Mouse (Mus musculus) yolk sac, embryonic 10.5 days (tissue): ENCODE measurements around the gene Inka2.

Experiments
- DNase-seq: peaks from one replicate; pipeline ENCODE4 v3.0.0-alpha.2; 2017; ENCODE audit warnings: low spot score

Gene Inka2

DNA sequence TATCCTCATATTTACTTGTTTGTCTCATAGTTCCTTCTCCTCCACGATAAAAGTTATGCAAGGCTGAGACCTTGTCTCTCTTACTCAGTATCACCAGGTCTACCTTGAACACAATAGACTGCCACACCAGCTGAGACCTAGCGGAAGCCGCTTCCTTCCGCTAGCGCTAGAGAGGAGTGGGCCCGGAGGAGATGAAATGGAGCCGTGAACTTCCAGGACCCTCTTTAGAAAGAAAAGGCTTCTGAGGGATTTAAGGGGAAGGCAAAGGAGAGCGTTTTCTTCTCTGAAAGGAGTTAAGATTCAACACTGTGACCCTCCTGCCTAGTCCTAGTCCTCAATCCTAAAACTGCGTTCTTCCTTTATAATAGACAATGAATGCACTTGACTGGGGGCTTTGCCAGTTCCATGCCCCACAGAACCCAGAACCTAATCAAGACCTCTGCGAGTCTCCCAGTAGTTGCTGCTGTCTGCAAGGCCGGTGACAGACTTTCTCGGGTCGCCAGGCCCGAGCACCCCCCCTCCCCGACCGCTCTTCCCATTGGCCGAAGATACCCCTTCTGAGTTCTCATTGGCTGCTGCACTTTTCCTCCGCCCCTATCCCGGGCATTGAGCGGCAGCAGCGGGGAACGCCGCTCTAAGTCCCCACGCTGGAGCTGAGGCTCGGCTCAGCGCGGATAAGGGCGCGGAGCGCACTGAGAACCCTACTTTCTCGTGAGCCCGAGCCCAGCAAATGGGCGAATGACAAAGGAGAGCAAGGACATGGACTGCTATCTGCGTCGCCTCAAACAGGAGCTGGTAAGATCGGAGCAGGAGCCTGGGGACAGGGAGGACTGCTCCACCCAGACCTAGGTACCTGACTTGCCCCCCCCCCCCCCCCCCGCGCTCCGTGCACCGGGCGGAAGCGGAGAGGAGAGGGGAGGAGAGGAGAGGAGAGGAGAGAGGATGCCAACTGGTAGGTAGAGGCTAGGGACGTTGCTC lies at the start of gene Inka2:
Gene Inka2 (plus strand): TSS at position 569 of the 978 bp plus-strand sequence.
- DNase-seq, result peak; percentile 85

DNA sequence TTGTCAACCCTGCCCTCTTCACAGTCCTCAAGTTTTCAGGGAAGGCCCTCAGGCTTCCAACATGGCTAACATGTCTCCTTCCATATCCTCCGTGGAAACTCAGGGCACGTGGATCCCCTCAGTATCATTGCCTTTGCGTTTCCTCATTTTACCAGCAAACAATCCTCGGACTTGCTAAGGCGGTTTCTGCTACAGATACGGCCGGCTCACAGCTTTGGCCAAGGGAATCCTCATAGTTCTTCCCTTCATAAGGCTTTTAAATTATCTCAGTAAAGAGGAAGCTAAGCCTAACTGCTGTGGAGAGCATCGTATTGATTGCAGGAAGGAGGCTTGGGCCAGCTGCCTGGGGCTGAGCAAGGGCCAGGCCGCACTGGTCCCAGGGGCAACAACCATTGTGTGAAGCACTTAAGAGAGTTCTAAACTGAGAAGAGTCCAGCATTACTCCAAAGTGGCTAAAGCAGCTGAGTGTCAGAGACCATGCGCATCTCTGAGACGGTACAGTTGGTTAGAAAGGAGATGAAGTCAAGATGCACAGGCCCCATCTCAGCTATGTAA lies 49.3 kb upstream of the Inka2 start:
- DNase-seq, result no peak

DNA sequence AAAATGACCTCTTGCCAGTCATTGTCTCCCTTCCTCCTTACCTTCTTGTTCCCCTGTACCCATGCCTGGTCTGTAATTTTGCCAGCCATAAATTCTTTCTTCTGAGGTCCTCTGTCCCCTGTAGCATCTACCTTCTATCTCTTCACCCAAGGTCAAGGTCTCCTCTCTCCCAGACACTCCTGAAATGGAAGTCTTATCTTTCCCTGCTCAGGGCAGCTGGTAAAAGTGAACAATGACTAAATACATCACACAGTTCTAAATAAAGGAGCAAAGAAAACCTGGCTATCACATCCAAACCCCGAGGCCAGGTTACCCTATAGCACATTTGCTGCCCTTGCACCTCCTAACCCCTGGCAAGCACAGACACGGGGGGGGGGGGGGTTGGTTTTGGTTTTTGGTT lies 43.9 kb upstream of the Inka2 start:
- DNase-seq, result no peak

DNA sequence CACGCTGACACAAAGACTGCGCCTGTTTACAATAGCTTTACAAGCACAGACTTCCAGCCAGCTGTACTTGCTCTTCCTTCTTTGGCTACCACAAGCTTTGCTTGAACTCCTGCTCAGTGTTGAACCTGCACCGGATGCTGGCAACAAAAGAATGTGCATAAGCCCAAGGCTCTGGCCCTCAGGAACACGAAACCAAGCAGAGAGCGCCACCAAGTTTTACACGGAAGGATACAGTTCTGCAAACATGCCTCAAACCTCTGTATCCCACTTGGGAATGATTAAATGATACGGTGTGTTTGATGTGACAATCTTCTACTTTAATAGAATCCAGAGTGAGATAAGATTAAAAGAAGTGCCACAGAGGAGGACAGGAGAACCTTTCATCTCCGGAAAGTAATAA lies 41.4 kb upstream of the Inka2 start:
- no peak for DNase-seq

DNA sequence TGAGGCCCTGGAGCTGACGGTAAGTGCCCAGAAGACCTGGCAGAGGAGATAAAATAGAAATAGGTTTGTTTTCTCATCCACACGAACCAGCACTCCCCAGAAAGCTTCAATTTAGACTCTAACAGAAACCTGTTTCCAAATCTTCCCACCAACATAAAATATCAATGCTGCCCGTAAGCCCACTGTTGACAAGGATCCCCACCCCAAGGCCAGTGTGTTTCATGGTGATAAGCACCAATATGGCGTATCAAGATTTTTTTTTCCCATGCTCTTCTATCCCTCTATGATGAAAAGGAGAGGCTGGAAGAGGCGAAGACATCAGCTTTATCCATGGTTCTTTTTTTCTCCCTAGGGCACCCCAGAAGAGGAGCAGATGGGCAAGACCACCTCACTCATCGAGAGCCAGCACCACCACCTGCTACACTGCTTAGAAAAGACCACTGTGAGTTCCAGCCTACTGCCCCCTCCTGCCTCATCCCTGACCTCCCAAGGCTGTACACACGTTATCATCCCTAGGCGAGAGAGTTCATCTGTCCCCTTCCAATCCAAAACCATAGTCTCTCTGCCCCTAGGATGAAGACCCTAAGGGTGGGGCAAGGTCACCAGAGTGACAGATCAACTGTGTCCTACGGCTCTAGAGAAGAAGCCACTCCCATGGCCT lies 39.2 kb upstream of the Inka2 start:
- DNase-seq, result no peak

DNA sequence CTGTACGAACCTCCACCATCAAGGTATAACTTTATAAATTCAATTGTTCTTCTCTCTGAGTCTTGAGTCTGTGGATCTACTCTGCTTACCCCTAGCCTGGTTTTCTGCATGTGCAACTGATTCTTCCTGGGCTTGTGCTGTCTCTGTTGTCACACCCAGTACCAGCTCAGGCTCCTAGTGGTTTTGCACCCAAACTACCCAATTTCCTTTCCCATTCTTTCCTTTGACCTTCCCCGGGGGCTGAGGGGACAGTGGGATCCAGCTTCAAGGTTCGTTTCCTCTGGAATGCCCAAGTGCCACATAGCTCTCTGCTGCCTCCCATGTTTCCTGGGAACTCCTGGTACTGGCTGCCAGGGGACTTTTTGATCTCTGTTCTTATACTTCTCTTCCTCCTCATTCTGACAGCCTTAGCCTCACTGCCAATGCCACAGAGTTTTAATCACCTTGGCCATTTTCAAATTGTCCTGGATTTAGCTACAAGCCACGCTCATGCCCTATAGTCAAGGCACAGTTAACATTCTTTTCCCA lies 37.3 kb upstream of the Inka2 start:
- no peak for DNase-seq

DNA sequence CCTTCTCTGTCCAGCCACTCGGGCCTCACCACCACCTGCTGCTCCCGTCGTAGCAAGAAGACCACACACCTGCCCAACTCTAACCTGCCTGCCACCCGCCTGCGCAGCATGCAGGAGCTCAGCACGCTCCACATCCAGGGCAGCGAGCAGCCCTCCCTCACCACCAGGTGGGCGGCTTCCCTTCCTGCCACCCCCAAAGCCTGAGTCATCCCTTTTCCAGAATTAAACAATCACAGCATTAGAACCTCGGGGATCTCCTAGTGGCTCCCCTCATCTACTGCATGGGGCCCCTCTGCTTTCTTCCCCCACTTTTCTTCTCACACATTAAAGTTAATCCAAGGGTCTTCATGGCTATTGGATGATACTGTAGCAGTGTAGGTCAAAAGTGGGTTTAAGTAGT lies 36.2 kb upstream of the Inka2 start:
- no peak for DNase-seq

DNA sequence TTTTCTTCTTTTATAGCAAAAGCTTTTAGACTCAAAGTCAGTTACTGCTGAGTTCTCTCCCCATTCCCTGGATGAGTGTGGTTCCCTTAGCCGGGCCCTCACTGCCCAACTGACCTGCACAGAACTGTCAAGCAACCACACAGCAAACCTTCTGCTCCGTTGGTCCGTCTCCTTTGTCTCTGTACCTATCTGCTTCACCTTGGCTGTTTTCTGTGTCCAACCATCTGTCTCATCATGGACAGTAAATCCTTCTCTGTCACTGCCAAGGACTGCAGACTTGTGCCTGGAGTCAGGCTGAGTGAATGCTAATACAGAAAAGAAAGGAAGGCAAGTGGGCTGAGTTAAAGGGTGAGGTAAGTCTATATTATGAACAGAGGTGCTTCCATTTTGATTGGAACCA lies 34.6 kb upstream of the Inka2 start:
- DNase-seq, result no peak

DNA sequence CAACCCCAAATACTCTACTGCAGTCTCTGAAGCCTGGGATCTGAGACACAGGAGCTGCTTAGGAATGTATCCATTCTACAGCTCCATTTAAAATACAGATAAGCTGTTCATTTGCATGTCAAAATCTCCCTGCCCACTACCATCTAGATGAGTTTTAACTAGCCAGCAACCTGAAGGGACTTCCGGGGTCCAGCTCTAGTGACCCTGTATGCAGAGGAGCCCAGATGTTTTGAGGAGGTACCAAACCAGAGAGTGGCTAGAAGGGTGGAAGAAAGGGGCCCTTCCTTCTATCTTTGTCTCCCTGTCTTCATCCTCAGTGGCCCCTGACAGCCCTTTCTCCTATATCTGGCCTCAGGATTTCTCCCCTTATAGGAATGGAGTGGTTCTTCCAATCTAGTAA lies 33.6 kb upstream of the Inka2 start:
- DNase-seq, result no peak

DNA sequence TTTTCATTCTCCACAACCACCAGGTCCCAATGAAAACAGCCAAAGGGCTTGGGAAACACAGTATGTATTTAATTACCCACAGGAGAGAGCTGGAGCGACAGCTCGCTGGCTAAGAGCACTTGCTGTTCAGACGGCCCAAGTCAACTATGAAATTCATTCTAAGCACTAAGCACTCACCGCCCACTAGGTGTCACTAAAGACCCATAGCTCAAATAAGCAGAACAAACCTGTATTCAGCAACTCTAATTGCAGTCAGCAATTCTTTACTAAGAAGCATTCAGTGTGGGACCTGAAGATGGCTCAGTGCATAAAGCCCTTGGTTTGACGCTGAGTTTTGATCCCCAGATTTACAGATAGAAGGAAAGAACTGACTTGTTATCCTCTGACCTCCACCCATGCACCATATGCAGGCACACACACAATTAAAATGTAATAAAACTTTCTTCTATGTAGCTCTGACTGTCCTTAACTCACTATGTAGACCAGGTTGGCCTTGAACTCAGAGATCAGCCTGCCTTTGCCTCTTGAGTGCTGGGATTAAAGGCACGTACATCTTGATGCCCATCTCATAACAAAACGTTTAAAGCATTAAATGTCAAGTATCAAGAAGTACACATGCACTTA lies 29.7 kb upstream of the Inka2 start:
- DNase-seq, result peak; percentile 66

DNA sequence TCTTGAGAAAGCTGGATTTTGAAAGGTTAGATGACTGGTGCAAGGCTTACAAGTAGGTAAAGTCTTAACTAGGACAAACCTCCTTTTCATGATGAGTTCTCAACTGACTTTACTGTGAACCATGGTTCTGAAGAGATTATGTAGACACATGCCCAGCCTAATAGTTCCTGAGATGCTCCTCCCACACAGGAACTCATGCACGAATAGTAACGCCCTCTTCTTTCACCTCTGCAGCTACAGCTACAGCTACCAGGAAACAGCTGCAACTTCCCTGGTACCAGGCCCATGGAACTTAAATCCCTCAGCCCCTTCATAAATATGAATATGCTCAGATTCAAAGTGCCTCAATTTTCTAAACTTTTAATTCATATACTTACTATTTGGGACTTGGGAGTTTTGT lies 28.5 kb upstream of the Inka2 start:
- no peak for DNase-seq

DNA sequence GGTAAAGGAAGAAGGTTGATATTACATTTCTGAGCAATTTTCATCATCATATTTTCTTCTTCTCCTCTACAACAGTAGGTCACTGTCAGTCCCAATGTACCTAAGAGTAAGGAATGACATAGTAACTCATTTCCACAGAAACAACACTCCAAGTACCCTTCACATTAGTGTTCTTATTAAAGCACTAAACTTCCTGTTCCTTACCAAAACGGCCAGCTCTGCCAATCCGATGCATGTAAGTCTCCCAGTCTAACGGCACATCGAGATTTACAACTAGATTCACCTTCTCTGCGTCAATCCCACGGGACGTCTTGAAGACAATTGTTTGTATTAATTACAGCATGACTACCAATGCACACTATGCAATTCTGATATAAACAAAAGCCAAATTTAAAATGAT lies 24.1 kb upstream of the Inka2 start:
- no peak for DNase-seq

DNA sequence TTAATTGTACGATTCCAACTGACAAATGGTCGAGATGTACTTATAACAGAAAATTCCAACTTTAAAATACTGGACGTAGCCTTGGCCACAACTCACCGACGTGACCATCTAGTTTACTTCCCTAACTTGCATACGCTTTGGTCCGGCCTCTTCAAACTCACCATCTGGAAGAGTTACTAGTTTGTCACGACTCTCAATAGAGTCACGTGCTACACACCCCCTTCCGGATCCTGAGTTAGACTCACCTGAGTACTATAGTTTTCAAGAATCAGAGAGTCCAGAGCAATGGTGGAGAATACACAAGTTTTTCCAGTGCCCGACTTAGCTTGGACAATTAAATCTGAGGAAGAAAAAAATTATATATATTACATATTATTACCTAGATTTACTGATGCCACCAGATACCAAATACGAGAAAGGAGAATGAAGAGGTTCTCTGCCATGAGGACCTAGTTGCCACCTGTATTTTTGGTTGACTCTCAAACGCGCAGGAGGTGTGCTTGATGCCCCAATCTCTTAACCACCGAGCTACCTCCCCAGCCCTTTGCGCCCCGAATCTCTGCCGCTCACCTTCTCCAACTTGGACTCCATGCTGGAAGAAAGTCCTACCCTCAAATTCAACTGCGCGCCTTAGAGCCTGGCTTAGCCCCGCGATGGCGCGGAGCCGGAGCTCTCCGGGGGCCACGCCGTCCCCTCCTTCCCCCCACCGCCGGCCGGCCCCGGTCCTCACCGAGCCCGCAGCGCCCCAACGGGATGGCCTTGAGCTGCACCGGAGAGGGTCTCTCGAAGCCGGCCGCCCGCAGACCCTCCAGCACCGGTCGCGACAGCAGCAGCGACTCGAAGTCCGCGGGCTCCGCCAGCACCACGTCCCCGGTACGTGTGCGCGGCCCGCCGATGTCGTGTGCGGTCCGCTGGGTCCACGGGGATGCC lies 17.7 kb upstream of the Inka2 start:
- DNase-seq, result peak; percentile 44

DNA sequence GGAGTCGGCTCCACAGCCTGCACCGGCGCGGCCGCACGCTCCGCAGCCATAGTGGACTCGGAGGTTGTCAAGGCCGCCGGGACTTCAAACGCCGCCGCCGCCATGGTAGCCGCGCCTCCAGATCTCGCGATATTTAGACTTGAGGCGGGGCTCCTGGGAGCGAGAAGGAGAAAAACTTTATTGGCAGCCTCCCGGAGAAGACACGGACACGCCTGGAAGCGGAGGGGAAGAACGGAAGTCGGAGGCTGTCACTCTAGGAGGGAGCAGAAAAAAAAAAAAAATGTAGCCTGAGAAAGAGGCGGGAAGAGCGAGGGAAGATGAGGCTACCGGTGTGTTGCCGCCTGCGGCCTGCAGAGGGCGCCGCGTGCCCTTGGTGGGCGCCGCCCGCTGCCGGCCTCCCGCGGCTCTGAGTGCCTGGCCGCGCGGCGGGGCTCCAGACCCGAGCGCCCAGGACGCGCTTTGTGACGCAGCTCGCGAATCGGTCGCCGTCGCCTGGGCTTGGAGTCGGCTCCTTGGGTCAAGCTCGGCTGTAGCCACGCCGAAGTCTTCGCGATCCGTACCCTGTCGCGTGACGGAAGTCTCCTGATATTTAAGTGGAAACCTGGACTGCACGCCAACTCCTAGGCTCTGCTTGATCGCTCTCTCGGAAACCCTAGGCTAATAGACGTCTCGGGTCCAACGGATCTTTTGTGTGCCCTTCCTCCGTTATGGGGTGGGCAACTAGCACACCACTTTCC lies 16.9 kb upstream of the Inka2 start, which contains the start of gene Ddx20:
Gene Ddx20 (minus strand): TSS at position 251 of the 737 bp plus-strand sequence.
- peak; percentile 98 for DNase-seq

DNA sequence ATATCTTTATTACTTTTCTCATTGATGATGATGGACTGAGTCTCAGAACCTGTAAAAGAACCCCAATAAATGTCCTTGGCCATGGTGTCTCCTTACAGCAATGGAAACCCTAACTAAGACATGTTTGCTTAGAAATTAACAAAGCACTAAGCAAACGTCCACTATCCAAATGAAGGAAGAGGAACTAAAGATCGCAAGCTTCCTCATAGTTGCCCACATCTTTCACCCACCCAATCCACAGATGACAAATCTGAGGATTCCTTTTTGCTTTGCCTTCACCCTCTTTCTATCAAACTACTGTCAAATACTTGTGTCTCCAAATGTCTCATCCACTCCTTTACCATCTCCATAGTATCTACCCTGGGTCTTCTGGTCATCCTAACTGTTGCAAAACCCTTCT lies 15.9 kb upstream of the Inka2 start:
- no peak for DNase-seq

DNA sequence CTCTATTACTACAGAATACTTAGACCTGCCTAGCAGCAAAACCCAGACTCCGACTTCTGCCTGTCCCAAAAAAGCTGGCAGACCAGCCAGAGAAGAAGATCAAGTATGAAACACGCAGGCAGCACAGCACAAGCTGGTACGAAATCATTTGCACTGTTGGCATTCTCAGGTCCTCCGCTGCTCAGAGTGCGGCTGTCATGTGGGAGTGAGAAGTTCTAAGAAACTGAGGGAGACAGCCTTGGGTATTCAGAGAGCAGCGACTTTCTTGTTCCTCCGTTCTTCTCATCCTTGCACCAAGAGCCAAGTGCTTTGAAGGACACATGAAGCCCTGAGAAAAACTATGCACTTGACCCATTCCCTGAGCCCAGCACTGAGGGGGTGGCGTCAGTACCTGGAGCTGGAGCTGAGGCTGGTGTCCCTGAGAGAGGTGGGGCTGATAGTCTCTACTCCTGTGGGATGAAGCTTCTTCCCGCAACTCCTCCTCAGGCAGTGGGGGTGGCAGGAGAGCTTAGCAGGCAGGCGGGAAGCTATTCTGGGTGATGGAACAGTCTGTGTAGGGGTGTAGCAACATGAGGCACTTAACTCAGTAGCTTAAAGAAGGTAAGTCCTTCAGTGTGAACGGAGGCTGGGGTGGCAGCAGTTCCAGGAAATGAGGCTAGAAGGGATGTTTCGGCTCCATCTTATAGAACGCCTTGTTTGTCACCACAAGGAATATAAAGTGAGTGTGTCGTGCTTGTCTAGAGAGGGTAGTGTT lies 10.9 kb upstream of the Inka2 start:
- no peak for DNase-seq

DNA sequence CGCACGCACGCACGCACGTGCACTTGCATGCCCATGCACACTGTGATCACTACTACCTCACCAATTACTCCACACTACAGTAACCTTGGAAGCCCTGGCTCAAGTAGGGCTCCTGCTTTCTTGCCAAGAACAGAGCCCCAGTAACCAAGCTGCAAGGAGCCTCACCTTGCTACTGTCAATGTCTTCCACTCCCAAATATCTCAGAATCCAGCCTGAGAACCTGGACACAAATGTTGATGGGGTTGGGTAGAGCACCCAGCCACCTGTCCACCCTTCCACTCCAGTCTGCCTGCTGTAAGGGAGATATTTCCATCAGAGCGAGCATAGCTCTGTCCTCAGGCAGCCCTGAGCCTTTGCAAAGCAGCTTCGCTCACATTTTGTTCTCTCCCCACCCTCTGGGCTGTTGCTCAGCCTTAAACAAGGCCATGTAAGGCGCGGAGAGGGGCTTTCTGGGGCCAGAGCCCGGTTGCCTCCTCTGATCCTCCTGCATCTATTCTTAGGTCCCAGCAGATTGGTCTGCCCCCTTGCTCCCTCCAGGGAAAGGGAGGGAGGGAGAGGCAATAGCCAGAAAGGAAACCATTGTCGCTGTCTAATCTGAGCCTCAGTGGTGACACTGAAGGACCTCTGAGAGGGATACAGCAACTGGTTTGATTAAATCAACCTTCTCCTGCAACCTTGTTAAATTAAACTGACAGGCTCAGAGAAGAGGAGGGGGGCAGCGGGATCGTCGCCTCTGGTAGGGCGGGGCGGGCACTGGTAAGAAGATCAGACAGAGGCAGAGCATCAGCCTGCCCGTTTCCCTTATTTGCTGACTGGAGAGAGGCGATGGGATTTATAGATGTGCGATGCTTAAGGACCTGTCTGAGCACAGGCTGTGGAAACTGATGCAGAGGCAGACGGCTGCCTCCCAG lies 8.7 kb upstream of the Inka2 start:
- no peak for DNase-seq

DNA sequence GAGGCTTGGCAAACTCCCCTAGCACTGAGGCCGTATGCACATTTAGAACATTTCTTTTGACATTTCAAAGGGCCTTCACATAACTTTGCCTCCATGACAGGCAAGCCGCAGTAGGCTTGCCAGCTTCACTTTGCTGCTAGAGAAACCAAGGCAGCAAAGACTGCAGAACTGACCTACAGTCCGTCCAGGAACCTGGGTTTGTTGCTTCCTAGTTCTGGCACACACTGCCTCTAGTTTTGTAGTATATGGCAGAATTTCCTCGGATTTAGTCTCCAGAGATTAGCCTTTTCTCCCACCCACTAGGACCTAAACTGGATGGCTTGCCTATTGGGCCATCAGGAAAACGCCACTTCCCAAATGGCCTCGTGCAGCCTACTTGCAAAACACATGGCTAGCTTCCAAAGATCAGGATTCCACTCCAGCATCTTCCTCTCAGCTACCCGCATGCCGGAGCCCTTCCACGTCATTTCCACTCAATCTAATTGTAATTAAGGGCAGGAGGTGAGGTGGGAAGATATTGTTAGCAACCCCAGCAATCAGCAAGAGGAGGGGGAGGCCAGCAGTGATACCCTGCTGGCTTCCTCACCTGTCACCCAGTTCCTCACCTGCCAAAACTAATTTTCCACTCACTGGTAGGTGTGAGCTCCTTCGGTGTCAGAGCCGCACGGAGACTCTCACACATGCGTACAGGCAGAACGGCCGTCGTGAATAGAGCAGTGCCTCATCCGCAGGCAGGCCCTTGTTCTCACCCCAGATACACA lies 7.8 kb upstream of the Inka2 start:
- no peak for DNase-seq
